Mouse (Mus musculus) heart, embryonic 12.5 days (tissue): Measurements from ENCODE around the gene Ppp1r37. TPM values are rescaled to one million over a fixed set of nuclear protein-coding genes. Genes with fewer than 3 reads are reported as not detected.

Experiments used
- ATAC-seq: fragments of 200-750 bp; cut with Nextera tagmentation; 2 replicates; pipeline ENCODE4 v1.8.0; 2017; ENCODE audit warnings: moderate TSS enrichment, moderate library complexity; ENCODE audit not compliant: insufficient number of reproducible peaks, low FRiP score
- H3K27ac ChIP-seq: fragments of 300-500 bp; sonication (generic); 2 replicates; pipeline ENCODE4 v1.5.1; 2016; ENCODE audit warnings: mild to moderate bottlenecking, moderate library complexity; ENCODE audit not compliant: poor library complexity, severe bottlenecking
- H3K27me3 ChIP-seq: fragments of 300-500 bp; sonication (generic); replicated peaks from 2 replicates; pipeline ENCODE4 v1.6.1; 2016; ENCODE audit warnings: mild to moderate bottlenecking, moderate library complexity
- H3K36me3 ChIP-seq: fragments of 300-500 bp; sonication (generic); 2 replicates; pipeline ENCODE4 v1.6.1; 2016; ENCODE audit warnings: mild to moderate bottlenecking, moderate library complexity
- H3K4me1 ChIP-seq: fragments of 300-500 bp; sonication (generic); replicated peaks from 2 replicates; pipeline ENCODE4 v1.6.1; 2016; ENCODE audit warnings: mild to moderate bottlenecking
- H3K4me2 ChIP-seq: fragments of 300-500 bp; sonication (generic); 2 replicates; pipeline ENCODE4 v1.6.1; 2016; ENCODE audit warnings: mild to moderate bottlenecking, moderate library complexity
- H3K4me3 ChIP-seq: fragments of 300-500 bp; sonication (generic); 2 replicates; pipeline ENCODE4 v1.5.1; 2016; ENCODE audit warnings: mild to moderate bottlenecking
- H3K9ac ChIP-seq: fragments of 300-500 bp; sonication (generic); 2 replicates; pipeline ENCODE4 v1.6.1; 2016; ENCODE audit warnings: mild to moderate bottlenecking, moderate library complexity
- H3K9me3 ChIP-seq: fragments of 300-500 bp; sonication (generic); replicated peaks from 2 replicates; pipeline ENCODE4 v1.6.1; 2016; ENCODE audit warnings: mild to moderate bottlenecking, moderate library complexity
- WGBS: fragments of 180-500 bp; shearing (Covaris S2); methylation state at CpG from one replicate; pipeline ENCODE4 v1.1.7; 2016; 5-methylcytosine and 5-hydroxymethylcytosine counted together
- polyA plus RNA-seq: library from polyadenylated mRNA; unstranded; fragments of >200 nt; fragmentation: Nextera tagmentation; extraction: Ambion mirVana; gene quantifications from 2 replicates; pipeline ENCODE4 v1.2.1, GENCODE M21; 2016

Gene Ppp1r37
- polyA plus RNA-seq, 1 experiment from 2014 or later: 26.2 TPM

DNA sequence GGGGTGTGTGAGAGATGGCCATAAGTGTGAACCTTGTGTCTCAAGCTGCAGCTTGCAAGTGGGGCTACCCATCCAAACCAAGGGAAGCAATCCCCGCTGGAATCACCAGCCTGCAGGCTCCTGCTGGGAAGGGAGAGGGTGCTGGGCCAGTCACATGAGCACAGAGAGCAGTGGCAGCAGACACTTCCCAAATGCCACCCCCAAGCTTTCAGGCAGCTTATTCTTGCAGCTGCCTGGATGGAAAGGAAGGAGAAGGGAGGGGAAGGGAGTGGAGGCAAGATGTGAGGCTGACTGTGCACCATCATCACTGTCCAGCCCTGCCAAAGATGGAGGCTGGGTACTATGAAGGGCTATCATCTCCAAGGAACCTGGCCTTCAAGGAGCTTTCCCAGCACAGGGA is 8.7 kb downstream of the Ppp1r37 start:
- Histone ChIP-seq H3K36me3 (peaks cover 27% of the 10 kb centered on the region), H3K4me2 (no peak overlapping the region), H3K9me3 (no peaks in the 10 kb centered on the region), H3K9ac (no peak overlapping the region), H3K27me3 (no peaks in the 10 kb centered on the region), H3K27ac (no peak overlapping the region), H3K4me3 (no peak overlapping the region), H3K4me1 (peaks cover 56% of the 10 kb centered on the region)
- 83% methylated on average over 1 of the region's 1 CpGs for WGBS
- ATAC-seq: no peak

DNA sequence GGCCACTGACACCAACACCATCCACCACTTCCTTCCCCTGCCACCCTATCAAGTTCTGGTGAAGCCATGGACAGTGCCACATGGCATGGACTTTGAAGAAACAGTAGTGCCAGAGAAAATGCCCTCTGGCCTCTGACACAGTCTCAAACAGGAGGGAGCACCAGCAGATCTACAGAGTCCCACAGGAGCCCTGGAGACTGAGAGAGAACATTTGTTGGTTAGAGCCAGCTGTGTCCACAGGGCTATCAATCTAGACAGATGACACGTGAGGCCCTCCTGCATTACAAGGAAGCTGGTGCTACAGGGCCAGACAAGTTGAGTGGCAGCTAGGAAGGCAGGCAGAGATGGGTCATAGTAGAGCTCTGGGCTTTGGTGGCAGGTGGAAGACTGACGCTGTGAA is 10.4 kb downstream of the Ppp1r37 start:
- H3K4me2 ChIP-seq: no peak overlapping the region
- H3K27me3 ChIP-seq: no peaks in the 10 kb centered on the region
- peaks cover 22% of the 10 kb centered on the region for H3K36me3 ChIP-seq
- H3K9ac ChIP-seq: no peak overlapping the region
- H3K9me3 ChIP-seq: no peaks in the 10 kb centered on the region
- WGBS: 41% methylated on average over 2 of the region's 2 CpGs
- H3K4me3 ChIP-seq: no peak overlapping the region
- no peak overlapping the region for H3K27ac ChIP-seq
- H3K4me1 ChIP-seq: peaks cover 49% of the 10 kb centered on the region
- no peak for ATAC-seq

DNA sequence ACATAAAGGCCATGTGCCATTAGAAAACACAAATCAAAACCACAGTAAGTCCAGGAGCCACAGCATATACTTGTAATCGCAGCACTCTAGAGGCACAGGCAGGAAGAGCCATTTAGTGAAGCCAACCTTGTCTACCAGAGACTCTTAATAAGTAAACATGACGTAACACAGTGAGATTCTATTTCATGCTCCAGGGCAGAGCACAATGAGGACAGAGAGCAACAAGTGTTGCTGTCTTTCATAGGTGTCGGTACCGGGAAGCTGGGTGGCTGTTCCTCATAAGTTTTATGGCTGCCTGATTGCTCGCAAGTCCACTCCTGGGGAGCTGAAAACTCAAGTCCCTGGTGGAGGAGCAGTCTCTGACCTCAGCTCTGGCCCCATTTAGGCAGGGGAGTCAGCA is 11.2 kb downstream of the Ppp1r37 start:
- Histone ChIP-seq H3K4me2 (no peak overlapping the region), H3K9ac (no peak overlapping the region), H3K9me3 (no peaks in the 10 kb centered on the region), H3K27me3 (no peaks in the 10 kb centered on the region), H3K4me3 (no peak overlapping the region), H3K27ac (no peak overlapping the region), H3K4me1 (peaks cover 46% of the 10 kb centered on the region), H3K36me3 (peaks cover 22% of the 10 kb centered on the region)
- ATAC-seq: no peak
- WGBS: 88% methylated on average over 5 of the region's 5 CpGs

DNA sequence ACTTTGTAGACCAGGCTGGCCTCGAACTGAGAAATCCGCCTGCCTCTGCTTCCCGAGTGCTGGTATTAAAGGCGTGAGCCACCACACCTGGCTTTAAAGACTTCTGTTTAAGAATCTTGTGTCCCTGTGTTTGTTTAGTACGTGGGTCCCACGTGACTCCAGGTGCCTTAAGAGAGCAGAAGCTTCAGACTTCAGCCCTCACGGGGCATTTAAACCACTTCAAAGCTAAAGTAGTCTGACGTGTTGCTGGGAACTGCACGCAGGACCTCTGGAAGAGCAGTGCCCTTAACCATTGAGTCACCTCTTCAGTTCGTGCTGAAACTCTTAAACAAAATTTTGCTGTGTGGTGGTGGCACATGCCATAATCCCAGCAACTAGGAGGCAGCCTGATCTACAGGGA is 13.5 kb downstream of the Ppp1r37 start:
- H3K9me3 ChIP-seq: no peaks in the 10 kb centered on the region
- peaks cover 56% of the 10 kb centered on the region for H3K4me1 ChIP-seq
- H3K36me3 ChIP-seq: peaks cover 12% of the 10 kb centered on the region
- no peaks in the 10 kb centered on the region for H3K27me3 ChIP-seq
- 85% methylated on average over 10 of the region's 10 CpGs for WGBS
- H3K4me3 ChIP-seq: no peak overlapping the region
- H3K9ac ChIP-seq: no peak overlapping the region
- H3K27ac ChIP-seq: no peak overlapping the region
- no peak overlapping the region for H3K4me2 ChIP-seq
- ATAC-seq: no peak

DNA sequence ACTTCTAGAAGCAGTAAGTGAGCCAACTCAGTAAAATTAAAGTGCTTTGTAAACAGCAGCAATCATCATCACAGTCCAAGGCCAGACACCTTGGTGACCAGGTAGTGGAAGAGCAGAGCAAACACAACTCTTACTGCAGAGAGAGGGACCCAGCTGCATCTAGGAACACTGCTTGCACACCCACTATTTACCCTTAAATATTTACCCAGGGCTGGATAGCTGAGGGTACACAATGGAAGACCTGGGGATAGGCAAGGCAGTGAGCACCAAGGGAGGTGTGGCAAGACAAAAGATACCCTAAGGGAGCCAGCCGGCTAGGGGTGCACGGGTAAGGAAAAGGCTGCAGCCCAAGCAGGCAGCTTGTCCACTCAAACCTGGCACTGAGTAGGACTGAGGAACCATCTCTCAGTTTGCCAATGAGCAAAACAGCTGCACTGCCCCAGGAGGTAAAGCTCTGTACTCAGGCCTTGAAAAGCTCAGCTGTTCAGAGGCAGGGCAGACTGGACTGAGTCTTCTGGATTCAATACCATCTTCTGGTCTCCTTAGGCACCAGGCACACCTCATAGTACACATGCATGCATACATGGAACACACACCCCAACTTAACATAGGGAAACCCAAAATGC is 15.4 kb downstream of the Ppp1r37 start:
- no peak overlapping the region for H3K4me3 ChIP-seq
- H3K9ac ChIP-seq: no peak overlapping the region
- 85% methylated on average over 2 of the region's 2 CpGs for WGBS
- peaks cover 49% of the 10 kb centered on the region for H3K4me1 ChIP-seq
- H3K9me3 ChIP-seq: no peaks in the 10 kb centered on the region
- H3K27me3 ChIP-seq: no peaks in the 10 kb centered on the region
- H3K36me3 ChIP-seq: peaks cover 4% of the 10 kb centered on the region
- H3K4me2 ChIP-seq: no peak overlapping the region
- no peak overlapping the region for H3K27ac ChIP-seq
- ATAC-seq: no peak

DNA sequence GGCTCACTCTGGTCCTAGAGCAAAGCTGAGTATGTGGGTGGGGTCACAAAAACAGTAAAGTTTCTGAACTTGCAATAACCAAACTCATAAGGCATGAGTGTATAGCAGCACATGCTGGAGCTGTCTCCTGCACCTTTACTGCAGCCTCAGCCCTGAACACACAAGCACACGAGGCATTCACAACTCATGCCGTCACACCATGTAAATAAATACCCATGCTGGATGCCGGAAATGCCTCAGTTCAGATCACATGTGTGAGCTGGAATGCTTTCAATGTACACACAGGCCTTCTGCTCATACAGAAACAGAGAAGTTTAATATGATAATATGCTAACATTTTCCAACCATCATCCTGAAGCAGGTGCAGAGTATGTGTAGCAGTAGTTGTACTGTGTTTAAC is 16.9 kb downstream of the Ppp1r37 start:
- no peak overlapping the region for H3K9ac ChIP-seq
- no peaks in the 10 kb centered on the region for H3K9me3 ChIP-seq
- no peaks in the 10 kb centered on the region; the same call in 1 of the 2 replicates for H3K36me3 ChIP-seq
- H3K27me3 ChIP-seq: no peaks in the 10 kb centered on the region
- H3K4me2 ChIP-seq: no peak overlapping the region
- H3K4me3 ChIP-seq: no peak overlapping the region
- H3K4me1 ChIP-seq: peaks cover 59% of the 10 kb centered on the region
- no peak for ATAC-seq
- WGBS: 62% methylated on average over 3 of the region's 3 CpGs
- no peak overlapping the region for H3K27ac ChIP-seq

DNA sequence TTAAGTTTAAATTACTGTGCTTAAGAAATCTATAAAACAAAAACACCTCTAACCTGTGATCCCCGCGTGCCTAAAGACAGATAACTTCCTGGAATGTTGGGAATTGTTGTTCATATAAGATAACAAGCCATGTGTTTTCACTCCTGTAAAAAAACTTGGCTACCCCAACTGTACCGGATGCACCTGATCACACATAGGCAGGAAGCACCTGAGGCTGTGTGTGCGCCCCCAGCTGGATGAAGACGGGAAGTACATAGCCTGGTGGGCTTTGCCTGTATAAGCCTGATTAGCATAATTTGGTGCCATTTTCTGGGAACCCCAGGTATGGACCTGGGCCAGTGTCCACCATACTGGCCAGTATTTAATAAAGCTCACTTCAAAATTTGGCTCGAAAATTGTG is 19.3 kb downstream of the Ppp1r37 start:
- H3K36me3 ChIP-seq: no peaks in the 10 kb centered on the region; the same call in 1 of the 2 replicates
- no peak overlapping the region for H3K4me2 ChIP-seq
- no peak overlapping the region for H3K9ac ChIP-seq
- no peaks in the 10 kb centered on the region for H3K27me3 ChIP-seq
- ATAC-seq: 0 out of 2 replicates have a peak, but pooled peaks have one; percentile 26
- peaks cover 52% of the 10 kb centered on the region for H3K4me1 ChIP-seq
- no peak overlapping the region for H3K4me3 ChIP-seq
- 50% methylated on average over 6 of the region's 6 CpGs for WGBS
- no peaks in the 10 kb centered on the region for H3K9me3 ChIP-seq
- no peak overlapping the region for H3K27ac ChIP-seq

DNA sequence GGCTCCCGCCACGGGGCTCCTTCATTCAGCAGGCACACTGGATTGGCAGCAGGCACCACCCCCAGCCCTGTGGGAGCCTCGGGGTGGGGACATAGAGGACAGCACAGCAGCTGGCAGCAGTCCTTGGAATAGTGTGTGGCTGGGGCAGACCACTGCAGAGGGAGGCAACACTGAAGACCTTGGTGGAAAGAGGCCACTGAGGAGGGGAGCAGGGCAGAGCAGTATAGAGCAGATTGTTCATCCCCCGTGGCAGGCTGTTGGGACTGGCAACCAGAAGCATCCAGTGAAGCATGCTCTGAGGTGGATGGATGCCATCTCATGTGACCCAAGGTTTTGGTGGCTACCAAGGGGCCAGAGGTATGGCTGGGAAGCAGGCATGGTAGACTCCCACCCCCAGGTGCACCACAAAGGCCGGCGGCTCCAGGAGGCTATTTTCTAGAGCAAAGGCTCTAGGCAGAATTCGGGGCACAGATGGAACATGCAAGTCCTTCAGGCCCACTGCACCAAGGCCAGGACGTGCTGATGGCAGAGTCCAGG is 20.7 kb downstream of the Ppp1r37 start:
- Histone ChIP-seq H3K4me1 (peaks cover 49% of the 10 kb centered on the region), H3K4me3 (no peak overlapping the region), H3K9me3 (no peaks in the 10 kb centered on the region), H3K4me2 (no peak overlapping the region), H3K9ac (no peak overlapping the region), H3K27ac (no peak overlapping the region), H3K27me3 (no peaks in the 10 kb centered on the region), H3K36me3 (no peaks in the 10 kb centered on the region)
- WGBS: 69% methylated on average over 8 of the region's 8 CpGs
- no peak for ATAC-seq

DNA sequence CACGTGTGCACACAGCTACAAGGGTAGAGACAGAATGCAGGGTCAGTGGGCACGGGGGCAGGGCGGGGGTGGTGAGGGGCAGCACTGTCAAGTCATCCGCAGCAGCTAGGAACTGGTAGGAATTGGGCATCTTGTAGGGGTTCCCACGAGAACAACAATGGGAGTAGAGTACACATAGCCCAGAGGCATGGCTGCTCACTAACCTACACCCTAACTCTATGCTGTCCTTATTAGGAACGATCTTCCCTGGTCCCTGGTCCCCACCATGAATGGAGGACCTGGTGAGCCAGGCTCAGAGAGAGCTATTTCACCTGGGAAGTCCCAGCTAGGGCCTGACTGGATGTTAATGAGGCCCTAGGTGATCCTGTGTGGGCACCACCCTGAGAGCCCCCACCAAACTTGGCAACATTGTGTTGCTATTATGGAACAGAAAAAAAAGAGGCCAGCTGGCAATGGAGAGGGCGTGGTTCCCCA is 21.2 kb downstream of the Ppp1r37 start:
- no peak for ATAC-seq
- no peak overlapping the region for H3K9ac ChIP-seq
- no peaks in the 10 kb centered on the region for H3K27me3 ChIP-seq
- H3K27ac ChIP-seq: no peak overlapping the region
- no peak overlapping the region for H3K4me2 ChIP-seq
- peaks cover 51% of the 10 kb centered on the region for H3K4me1 ChIP-seq
- WGBS: 83% methylated on average over 7 of the region's 7 CpGs
- no peaks in the 10 kb centered on the region for H3K36me3 ChIP-seq
- no peak overlapping the region for H3K4me3 ChIP-seq
- H3K9me3 ChIP-seq: no peaks in the 10 kb centered on the region

DNA sequence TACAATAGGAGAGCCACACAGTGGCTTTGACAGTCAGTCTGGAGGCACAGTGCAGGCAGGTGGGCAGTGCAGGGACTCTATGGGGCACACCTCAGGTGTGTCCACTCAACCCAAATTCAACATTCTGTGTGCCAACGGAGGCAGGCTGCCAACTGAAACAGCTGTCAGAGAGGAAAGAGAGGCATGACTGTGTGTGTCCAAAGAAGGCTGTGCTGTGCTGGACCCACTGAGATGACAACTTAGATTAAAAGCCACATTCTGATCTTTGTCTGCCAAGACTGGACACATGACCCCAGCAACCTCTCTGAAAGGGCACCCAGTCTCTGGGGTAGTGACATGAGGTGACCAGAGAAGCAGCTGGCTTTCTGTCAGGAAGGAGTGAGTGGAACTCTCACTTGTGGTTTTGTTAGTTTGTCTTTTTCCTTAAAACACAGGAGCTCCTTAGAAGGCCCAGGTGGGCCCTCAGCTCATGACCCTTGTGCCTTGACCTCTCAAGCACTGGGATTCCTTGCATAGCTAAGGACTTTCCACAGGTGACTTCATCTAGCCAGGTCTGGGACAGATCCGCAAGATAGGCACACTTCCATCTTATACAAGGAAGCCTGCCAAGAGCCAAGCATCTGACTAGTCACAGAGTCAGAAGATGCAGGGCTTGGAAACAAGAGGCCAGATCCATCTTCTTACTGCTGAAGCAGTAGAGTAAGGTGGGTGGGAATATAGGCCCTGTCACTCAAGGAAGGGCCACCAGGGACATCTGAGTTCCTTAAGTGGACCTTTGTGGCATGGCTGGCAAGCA is 21.9 kb downstream of the Ppp1r37 start:
- Histone ChIP-seq H3K9me3 (no peaks in the 10 kb centered on the region), H3K4me3 (no peak overlapping the region), H3K4me2 (no peak overlapping the region), H3K9ac (no peak overlapping the region), H3K36me3 (no peaks in the 10 kb centered on the region), H3K4me1 (peaks cover 50% of the 10 kb centered on the region), H3K27ac (no peak overlapping the region), H3K27me3 (no peaks in the 10 kb centered on the region)
- no peak for ATAC-seq
- 89% methylated on average over 2 of the region's 2 CpGs for WGBS

DNA sequence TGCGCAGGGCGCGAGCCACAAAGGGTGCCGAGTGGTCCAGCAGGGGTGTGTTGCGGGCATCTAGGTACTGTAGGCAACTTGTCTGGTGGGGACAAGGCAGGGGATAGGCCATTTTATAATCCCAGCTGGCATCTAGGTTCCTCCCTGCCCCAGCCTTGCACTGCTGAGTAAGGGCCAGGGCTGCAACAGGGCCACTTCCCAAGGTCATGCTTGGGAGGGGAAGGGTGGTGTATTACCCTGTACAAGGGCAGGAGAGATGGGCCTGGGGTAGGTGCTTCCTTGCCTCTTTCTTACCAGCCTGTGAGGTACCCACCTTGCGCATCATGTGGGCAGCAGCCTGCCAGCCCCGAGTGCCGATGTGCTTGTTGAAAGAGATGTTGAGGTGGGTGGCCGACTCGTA is 28.2 kb downstream of the Ppp1r37 start:
- Histone ChIP-seq H3K4me2 (no peak overlapping the region), H3K27ac (no peak overlapping the region), H3K4me3 (no peak overlapping the region), H3K9ac (no peak overlapping the region), H3K9me3 (no peaks in the 10 kb centered on the region), H3K27me3 (no peaks in the 10 kb centered on the region), H3K4me1 (peaks cover 15% of the 10 kb centered on the region), H3K36me3 (peaks cover 61% of the 10 kb centered on the region)
- ATAC-seq: no peak
- 96% methylated on average over 10 of the region's 10 CpGs for WGBS
